Mouse (Mus musculus) olfactory bulb, adult 2 months (tissue): ENCODE measurements around the gene Cd96.

Experiments
- CTCF ChIP-seq: fragments of 200-500 bp; IDR thresholded peaks from 2 replicates; pipeline ENCODE4 v1.5.1; 2012; ENCODE audit warnings: low read depth, mild to moderate bottlenecking, low read length, moderate library complexity; ENCODE audit not compliant: insufficient read depth
- POLR2A ChIP-seq: fragments of 200-500 bp; IDR thresholded peaks from 2 replicates; pipeline ENCODE4 v1.6.1; 2012; ENCODE audit warnings: mild to moderate bottlenecking, low read depth, low read length, moderate library complexity; ENCODE audit not compliant: insufficient read depth

GRCm38 (mm10) chr16:46109536-46109935, 10.5 kb downstream of the Cd96 start:
- TF ChIP-seq CTCF (no peak), POLR2A (no peak)
